Mouse (Mus musculus) intestine, embryonic 16.5 days (tissue): ENCODE measurements around the gene Kifc3. TPM values are rescaled to one million over a fixed set of nuclear protein-coding genes. Genes with fewer than 3 reads are reported as not detected.

Experiments
- ATAC-seq: fragments of 200-750 bp; cut with Nextera tagmentation; 2 replicates; pipeline ENCODE4 v1.8.0; 2017; ENCODE audit warnings: moderate TSS enrichment, moderate library complexity
- H3K27ac ChIP-seq: fragments of 300-500 bp; sonication (generic); 2 replicates; pipeline ENCODE4 v1.5.1; 2014; ENCODE audit warnings: mild to moderate bottlenecking, low read length
- H3K27me3 ChIP-seq: fragments of 300-500 bp; sonication (generic); replicated peaks from 2 replicates; pipeline ENCODE4 v1.6.1; 2014; ENCODE audit warnings: low read length, control low read depth, mixed read lengths; ENCODE audit not compliant: control insufficient read depth, insufficient read depth
- H3K36me3 ChIP-seq: fragments of 300-500 bp; sonication (generic); 2 replicates; pipeline ENCODE4 v1.6.1; 2014; ENCODE audit warnings: low read length, control low read depth; ENCODE audit not compliant: control insufficient read depth, insufficient read depth
- H3K4me1 ChIP-seq: fragments of 300-500 bp; sonication (generic); 2 replicates; pipeline ENCODE4 v1.6.1; 2014; ENCODE audit warnings: low read length, control low read depth, mixed read lengths; ENCODE audit not compliant: control insufficient read depth, insufficient read depth
- H3K4me2 ChIP-seq: fragments of 300-500 bp; sonication (generic); 2 replicates; pipeline ENCODE4 v1.6.1; 2014; ENCODE audit warnings: low read depth, low read length, control low read depth
- H3K4me3 ChIP-seq: fragments of 300-500 bp; sonication (generic); 2 replicates; pipeline ENCODE4 v1.5.1; 2014; ENCODE audit warnings: mild to moderate bottlenecking, low read length
- H3K9ac ChIP-seq: fragments of 300-500 bp; sonication (generic); 2 replicates; pipeline ENCODE4 v1.6.1; 2014; ENCODE audit warnings: low read depth, low read length
- H3K9me3 ChIP-seq: fragments of 300-500 bp; sonication (generic); 2 replicates; pipeline ENCODE4 v1.6.1; 2016; ENCODE audit warnings: low read length, control low read depth; ENCODE audit not compliant: control insufficient read depth
- WGBS: fragments of 180-500 bp; shearing (Covaris S2); extraction: QIAGEN DNeasy Blood & Tissue Kit; methylation state at CpG from one replicate; pipeline ENCODE4 v1.1.7; 2014; 5-methylcytosine and 5-hydroxymethylcytosine counted together
- polyA plus RNA-seq: library from polyadenylated mRNA; unstranded; fragments of >200 nt; fragmentation: Nextera tagmentation; extraction: Ambion mirVana; gene quantifications from 2 replicates; pipeline ENCODE4 v1.2.1, GENCODE M21; 2015

Kifc3 gene
- polyA plus RNA-seq, 1 experiment from 2014 or later: 23.4 TPM

- Histone ChIP-seq H3K27me3 (no peaks in the 10 kb centered on the region), H3K4me2 (peak overlapping the region; percentile 92), H3K9ac (peak overlapping the region; percentile 87), H3K27ac (peak overlapping the region; percentile 90), H3K36me3 (no peaks in the 10 kb centered on the region), H3K9me3 (no peaks in the 10 kb centered on the region), H3K4me1 (peaks cover 72% of the 10 kb centered on the region), H3K4me3 (peak overlapping the region; percentile 77)
- WGBS: under 1% methylated on average over 61 of the region's 66 CpGs
- peak; percentile 45 for ATAC-seq
Measured at GRCm38 (mm10) chr8:95142075-95142831, 60.4 kb downstream of the Kifc3 start.

GRCm38 (mm10) chr8:95141469-95142074, 61.0 kb downstream of the Kifc3 start:
- peak overlapping the region; percentile 92 for H3K4me2 ChIP-seq

GRCm38 (mm10) chr8:95141026-95141425, 61.6 kb downstream of the Kifc3 start:
- H3K4me3 ChIP-seq: peak overlapping the region; percentile 3; the same call in 1 of the 2 replicates

More at GRCm38 (mm10) chr8:95141469-95142074, 61.0 kb downstream of the Kifc3 start:
- peak overlapping the region; percentile 90 for H3K27ac ChIP-seq
- no peaks in the 10 kb centered on the region for H3K27me3 ChIP-seq
- H3K9ac ChIP-seq: peak overlapping the region; percentile 87
- ATAC-seq: 0 out of 2 replicates have a peak, but pooled peaks have one; percentile 0
- under 1% methylated on average over 6 of the region's 6 CpGs for WGBS
- no peaks in the 10 kb centered on the region for H3K9me3 ChIP-seq
- H3K4me1 ChIP-seq: peaks cover 75% of the 10 kb centered on the region
- H3K36me3 ChIP-seq: no peaks in the 10 kb centered on the region
- peak overlapping the region; percentile 77 for H3K4me3 ChIP-seq

GRCm38 (mm10) chr8:95140555-95140954, 62.1 kb downstream of the Kifc3 start:
- Histone ChIP-seq H3K4me1 (peaks cover 67% of the 10 kb centered on the region), H3K36me3 (no peaks in the 10 kb centered on the region), H3K4me3 (no peak overlapping the region), H3K27me3 (no peaks in the 10 kb centered on the region), H3K4me2 (peak overlapping the region; percentile 4; the same call in 1 of the 2 replicates), H3K27ac (no peak overlapping the region), H3K9ac (peak overlapping the region; percentile 34; the same call in 1 of the 2 replicates), H3K9me3 (no peaks in the 10 kb centered on the region)
- WGBS: 66% methylated on average over 5 of the region's 5 CpGs
- no peak for ATAC-seq

More at GRCm38 (mm10) chr8:95141026-95141425, 61.6 kb downstream of the Kifc3 start:
- no peaks in the 10 kb centered on the region for H3K27me3 ChIP-seq
- peak overlapping the region; percentile 87; the same call in 1 of the 2 replicates for H3K9ac ChIP-seq
- H3K4me1 ChIP-seq: peaks cover 70% of the 10 kb centered on the region
- 65% methylated on average over 1 of the region's 1 CpGs for WGBS
- H3K36me3 ChIP-seq: no peaks in the 10 kb centered on the region
- no peaks in the 10 kb centered on the region for H3K9me3 ChIP-seq
- H3K4me2 ChIP-seq: peak overlapping the region; percentile 92
- no peak overlapping the region for H3K27ac ChIP-seq
- ATAC-seq: no peak

- 12% methylated on average over 1 of the region's 1 CpGs for WGBS
- ATAC-seq: no peak
- no peak overlapping the region for H3K4me2 ChIP-seq
Measured at GRCm38 (mm10) chr8:95139051-95139365, 63.6 kb downstream of the Kifc3 start.

GRCm38 (mm10) chr8:95138341-95139050, 64.1 kb downstream of the Kifc3 start:
- Histone ChIP-seq H3K4me3 (peak overlapping the region; percentile 40), H3K27me3 (no peaks in the 10 kb centered on the region), H3K36me3 (no peaks in the 10 kb centered on the region), H3K9me3 (no peaks in the 10 kb centered on the region), H3K4me1 (peaks cover 54% of the 10 kb centered on the region), H3K27ac (peak overlapping the region; percentile 39; the same call in 1 of the 2 replicates), H3K4me2 (peak overlapping the region; percentile 57), H3K9ac (peak overlapping the region; percentile 43; the same call in 1 of the 2 replicates)
- WGBS: 25% methylated on average over 6 of the region's 6 CpGs
- no peak; the same call in none of the 2 replicates for ATAC-seq

More at GRCm38 (mm10) chr8:95139051-95139365, 63.6 kb downstream of the Kifc3 start:
- H3K27me3 ChIP-seq: no peaks in the 10 kb centered on the region
- no peaks in the 10 kb centered on the region for H3K36me3 ChIP-seq
- no peaks in the 10 kb centered on the region for H3K9me3 ChIP-seq
- H3K4me1 ChIP-seq: peaks cover 59% of the 10 kb centered on the region
- no peak overlapping the region for H3K27ac ChIP-seq
- no peak overlapping the region for H3K4me3 ChIP-seq
- no peak overlapping the region for H3K9ac ChIP-seq

- Histone ChIP-seq H3K27ac (peak overlapping the region; percentile 39; the same call in 1 of the 2 replicates), H3K36me3 (no peaks in the 10 kb centered on the region), H3K4me2 (peak overlapping the region; percentile 57), H3K9me3 (no peaks in the 10 kb centered on the region), H3K4me1 (peaks cover 46% of the 10 kb centered on the region), H3K4me3 (peak overlapping the region; percentile 40), H3K27me3 (no peaks in the 10 kb centered on the region), H3K9ac (peak overlapping the region; percentile 43)
- ATAC-seq: peak; percentile 77
- 3% methylated on average over 28 of the region's 28 CpGs for WGBS
Measured at GRCm38 (mm10) chr8:95137641-95138098, 64.9 kb downstream of the Kifc3 start.

- H3K36me3 ChIP-seq: no peaks in the 10 kb centered on the region
- no peaks in the 10 kb centered on the region for H3K27me3 ChIP-seq
- H3K4me2 ChIP-seq: peak overlapping the region; percentile 57
- no peak; the same call in 1 of the 2 replicates for ATAC-seq
- H3K4me3 ChIP-seq: peak overlapping the region; percentile 40; the same call in 1 of the 2 replicates
- H3K27ac ChIP-seq: no peak overlapping the region
- H3K9ac ChIP-seq: 0 out of 2 replicates have a peak overlapping the region, but pooled peaks have one; percentile 11
- peaks cover 43% of the 10 kb centered on the region for H3K4me1 ChIP-seq
- H3K9me3 ChIP-seq: no peaks in the 10 kb centered on the region
- WGBS: 47% methylated on average over 12 of the region's 12 CpGs
Measured at GRCm38 (mm10) chr8:95137201-95137600, 65.4 kb downstream of the Kifc3 start.

GRCm38 (mm10) chr8:95136218-95136617, 66.4 kb downstream of the Kifc3 start:
- no peak for ATAC-seq
- no peak overlapping the region for H3K27ac ChIP-seq
- no peaks in the 10 kb centered on the region for H3K36me3 ChIP-seq
- no peak overlapping the region for H3K4me2 ChIP-seq
- H3K27me3 ChIP-seq: no peaks in the 10 kb centered on the region
- H3K4me3 ChIP-seq: no peak overlapping the region
- no peak overlapping the region for H3K9ac ChIP-seq
- 78% methylated on average over 3 of the region's 3 CpGs for WGBS
- H3K9me3 ChIP-seq: no peaks in the 10 kb centered on the region
- H3K4me1 ChIP-seq: peaks cover 39% of the 10 kb centered on the region
